Mouse (Mus musculus): ENCODE data around the gene Plekha7. TPM values are rescaled to one million over a fixed set of nuclear protein-coding genes. Genes with fewer than 3 reads are reported as not detected.

Plekha7 gene
- total RNA-seq, 2 experiments from 2014 or later = 0.95 to 2.3 TPM

GRCm38 (mm10) chr7:116236608-116237007 lies 71.6 kb downstream of the Plekha7 start:
- intact Hi-C loops (cut with DNase I; ENCODE audit: low total_unique reads) = no loop called here
- DNase-seq = no peak

DNA sequence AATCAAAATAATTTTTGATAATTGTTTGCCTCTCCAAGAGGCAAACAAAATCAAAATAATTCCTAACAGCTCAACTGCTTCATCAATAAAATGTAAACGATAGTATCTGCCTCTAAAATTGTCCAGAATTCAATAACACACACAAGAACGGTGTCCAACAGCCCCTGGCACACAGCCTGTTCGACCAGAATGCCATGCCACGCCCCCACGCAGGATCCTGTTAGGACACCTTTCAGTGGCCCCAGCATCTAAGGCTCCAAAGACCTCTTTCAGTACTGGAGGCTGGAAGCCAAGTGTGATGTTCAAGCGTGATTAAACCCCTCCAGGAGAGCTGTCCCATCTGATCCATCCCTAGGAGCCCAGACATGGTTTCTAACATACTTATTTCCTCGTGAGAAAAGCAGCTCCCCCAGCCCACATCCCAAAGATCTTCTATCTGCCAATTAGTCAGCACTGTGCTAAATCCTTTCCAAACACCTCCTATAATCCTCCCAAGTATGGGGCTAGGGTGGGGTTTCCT lies 73.8 kb downstream of the Plekha7 start:
- intact Hi-C loops (cut with DNase I; ENCODE audit: low total_unique reads) = no loop called here
- no peak for DNase-seq

GRCm38 (mm10) chr7:116230811-116231609 lies 77.2 kb downstream of the Plekha7 start:
- intact Hi-C loops (cut with DNase I; ENCODE audit: low total_unique reads) = no loop called here
- DNase-seq = no peak

GRCm38 (mm10) chr7:116226877-116227282 lies 81.3 kb downstream of the Plekha7 start:
- intact Hi-C loops (cut with DNase I; ENCODE audit: low total_unique reads) = no loop called here
- peak; percentile 32 for DNase-seq

GRCm38 (mm10) chr7:116226316-116226715 lies 81.9 kb downstream of the Plekha7 start:
- DNase-seq = no peak
- intact Hi-C loops (cut with DNase I; ENCODE audit: low total_unique reads) = no loop called here

DNA sequence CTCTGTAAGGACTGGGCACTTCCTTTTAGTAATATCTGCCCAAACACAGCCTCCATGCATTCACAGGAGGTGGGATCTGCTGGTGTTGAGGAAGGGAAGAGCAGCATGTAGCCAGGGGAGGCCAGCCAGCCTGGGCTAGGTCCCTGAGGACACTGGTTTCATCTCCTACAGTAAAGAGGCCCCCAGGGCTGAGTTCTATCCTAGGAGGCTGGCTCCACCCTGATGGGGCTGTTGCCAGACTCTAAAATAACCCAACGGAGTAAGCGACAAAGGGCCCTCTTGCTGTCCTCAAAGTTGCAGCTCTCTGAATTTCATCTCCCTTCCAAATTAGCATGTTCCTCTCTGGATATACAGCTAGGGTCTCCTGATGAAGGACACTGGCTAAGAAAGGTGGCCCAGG lies 83.6 kb downstream of the Plekha7 start:
- intact Hi-C loops (cut with DNase I; ENCODE audit: low total_unique reads) = no loop called here
- no peak for DNase-seq

DNA sequence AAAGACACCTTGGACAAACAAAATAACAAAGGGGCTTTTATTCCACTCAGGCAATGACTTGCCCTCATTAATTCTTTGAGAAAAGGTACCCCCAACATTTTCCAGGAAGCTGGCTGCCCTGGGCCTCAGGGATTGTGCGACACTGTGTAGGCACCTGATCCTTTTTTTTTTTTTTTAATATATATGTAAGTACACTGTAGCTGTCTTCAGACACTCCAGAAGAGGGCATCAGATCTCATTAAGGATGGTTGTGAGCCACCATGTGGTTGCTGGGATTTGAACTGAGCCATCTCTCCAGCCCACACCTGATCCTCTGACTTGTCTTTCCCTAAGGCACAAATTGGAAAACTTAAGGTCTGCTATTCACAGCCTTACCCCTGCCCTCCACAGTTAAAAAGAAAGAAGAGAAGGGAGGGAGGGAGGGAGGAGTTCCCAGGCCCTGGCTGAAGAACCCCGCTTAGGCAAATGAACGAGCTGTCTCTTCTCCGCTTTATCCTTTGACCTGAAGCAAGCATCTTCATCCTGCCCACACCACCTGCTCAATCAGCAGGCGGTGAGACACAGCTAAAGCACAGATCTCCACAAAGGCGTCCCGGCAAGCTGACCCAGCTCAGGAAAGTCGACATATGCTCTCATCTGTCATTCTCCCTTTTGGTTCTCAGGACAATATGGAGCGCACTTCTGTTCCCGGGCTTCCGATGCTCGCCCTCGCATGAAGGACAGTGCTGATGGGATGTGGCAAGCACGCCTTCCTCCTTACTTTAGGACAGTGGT lies 85.0 kb downstream of the Plekha7 start:
- intact Hi-C loops (cut with DNase I; ENCODE audit: low total_unique reads) = no loop called here
- no peak for DNase-seq

DNA sequence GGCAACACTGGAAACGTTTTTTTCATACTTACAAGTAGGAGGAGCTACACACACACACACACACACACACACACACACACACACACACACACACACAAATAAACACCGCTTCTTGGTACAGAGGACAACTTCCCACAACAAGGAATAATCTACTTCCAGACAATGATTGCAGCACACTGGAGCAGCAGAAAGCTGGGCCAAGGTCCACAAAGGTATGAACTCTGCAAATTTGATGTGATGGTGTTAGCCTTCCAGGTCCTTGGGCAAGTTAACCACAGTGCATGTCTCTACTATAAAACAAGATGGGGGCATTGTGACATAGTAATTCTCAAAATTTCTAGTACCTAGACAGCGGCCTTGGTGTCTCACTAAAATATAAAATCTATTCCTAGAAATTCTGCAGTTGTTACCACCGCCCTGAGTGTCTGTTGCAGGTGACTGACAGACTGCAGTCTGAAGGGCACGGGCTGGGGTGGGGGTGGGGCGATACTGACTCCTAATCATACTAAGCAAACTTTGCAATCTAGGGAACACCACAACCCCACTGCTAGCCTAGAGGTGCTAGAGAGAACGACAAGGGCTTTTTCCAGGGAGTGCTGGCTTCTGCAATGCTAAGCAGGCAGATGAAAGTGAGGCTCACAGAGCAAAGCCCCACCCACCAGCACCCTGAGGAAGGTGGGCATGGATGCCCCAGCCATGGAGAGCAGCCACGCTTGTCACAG lies 85.7 kb downstream of the Plekha7 start:
- intact Hi-C loops (cut with DNase I; ENCODE audit: low total_unique reads) = no loop called here
- DNase-seq = no peak

DNA sequence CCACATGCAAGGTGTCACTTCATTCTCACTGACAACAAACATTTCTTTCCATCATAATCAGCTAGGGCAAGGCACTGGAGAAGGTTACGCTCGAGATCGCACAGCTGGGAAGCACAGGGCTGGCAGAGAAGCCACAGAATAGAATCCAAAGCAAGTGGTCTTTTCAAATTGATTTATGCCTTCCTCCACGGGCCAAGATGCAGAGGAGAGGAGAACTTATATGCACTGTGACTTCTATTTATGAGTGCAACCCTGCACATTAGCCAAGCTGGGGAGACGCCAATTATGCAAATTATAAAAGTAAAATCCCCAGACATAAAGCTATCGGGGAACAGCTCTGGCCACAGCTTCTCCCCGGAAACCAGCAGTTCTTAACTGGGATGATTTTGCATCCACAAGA lies 86.3 kb downstream of the Plekha7 start:
- no peak for DNase-seq
- intact Hi-C loops (cut with DNase I; ENCODE audit: low total_unique reads) = no loop called here

DNA sequence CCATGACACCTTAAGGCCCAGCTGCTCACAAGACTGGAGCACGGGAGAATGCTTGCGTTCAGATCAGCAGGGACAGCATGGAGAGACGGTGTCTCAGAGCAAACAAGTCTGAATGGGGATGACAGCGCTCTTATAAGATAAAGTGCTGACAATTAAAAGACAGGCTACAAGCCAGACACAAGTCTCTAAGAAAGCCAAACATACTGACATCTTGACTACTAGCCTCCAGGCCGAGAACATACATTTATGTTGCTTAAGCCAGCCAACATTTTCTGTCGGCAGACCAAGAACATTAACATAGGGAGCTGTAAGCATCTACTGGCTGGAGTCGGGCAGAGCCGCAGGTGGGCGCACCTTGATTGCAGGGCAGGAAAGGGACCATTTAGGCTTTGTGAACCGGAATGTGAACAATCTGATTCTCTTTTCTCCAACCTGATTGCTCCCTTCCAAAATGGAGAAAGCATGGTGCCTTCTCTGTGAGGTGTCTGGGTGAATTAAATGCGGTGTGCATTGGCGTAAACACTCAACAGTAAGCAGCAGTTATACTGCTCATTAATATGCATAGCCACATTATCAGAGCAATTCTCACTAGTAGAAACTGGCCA lies 88.0 kb downstream of the Plekha7 start:
- no peak for DNase-seq
- intact Hi-C loops (cut with DNase I; ENCODE audit: low total_unique reads) = no loop called here

DNA sequence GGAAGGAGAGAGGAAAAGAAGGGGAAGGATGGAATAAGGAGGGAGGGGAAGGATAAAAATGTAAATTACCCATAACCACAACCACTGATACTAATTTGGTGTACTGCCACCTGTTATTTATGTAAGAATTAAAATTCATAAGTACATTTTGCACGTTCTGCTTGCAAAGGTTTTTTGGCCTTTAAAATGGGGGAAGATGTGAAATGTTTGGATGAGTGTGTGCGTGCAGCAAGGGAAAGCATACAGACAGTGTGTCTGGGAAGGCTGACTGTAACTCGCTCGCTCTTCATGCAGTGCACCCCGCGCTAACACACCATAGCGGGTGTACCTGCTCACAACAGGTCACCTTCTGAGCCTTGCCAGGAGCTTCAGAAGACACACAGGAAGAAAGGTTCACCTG lies 90.4 kb downstream of the Plekha7 start:
- no peak for DNase-seq
- intact Hi-C loops (cut with DNase I; ENCODE audit: low total_unique reads) = no loop called here

- intact Hi-C loops (cut with DNase I; ENCODE audit: low total_unique reads) = no loop called here
- DNase-seq = no peak
These were observed 96.3 kb downstream of the Plekha7 start for GRCm38 (mm10) chr7:116211904-116212303.

- DNase-seq = no peak
- intact Hi-C loops (cut with DNase I; ENCODE audit: low total_unique reads) = no loop called here
These were observed 98.1 kb downstream of the Plekha7 start for GRCm38 (mm10) chr7:116209926-116210631.

DNA sequence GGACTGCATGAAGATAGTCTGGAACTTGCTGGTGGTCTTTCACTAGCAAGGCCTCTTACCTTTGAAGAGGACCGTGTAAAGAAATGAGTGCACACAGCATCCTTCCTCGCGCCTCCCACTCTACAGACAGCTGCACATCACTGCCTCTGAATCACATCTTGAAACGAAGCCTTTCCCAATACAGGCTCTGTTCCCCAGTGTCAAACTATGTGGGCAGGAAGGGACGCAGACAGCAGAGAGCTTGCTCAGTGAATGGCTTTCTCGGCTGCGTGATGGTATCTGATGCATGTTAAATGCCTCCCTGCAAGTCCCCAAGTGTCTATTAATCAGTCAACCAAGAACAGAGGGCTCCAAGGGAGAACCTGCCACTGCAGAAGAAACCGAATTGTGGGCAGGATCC lies 99.3 kb downstream of the Plekha7 start:
- no peak for DNase-seq
- intact Hi-C loops (cut with DNase I; ENCODE audit: low total_unique reads) = no loop called here

DNA sequence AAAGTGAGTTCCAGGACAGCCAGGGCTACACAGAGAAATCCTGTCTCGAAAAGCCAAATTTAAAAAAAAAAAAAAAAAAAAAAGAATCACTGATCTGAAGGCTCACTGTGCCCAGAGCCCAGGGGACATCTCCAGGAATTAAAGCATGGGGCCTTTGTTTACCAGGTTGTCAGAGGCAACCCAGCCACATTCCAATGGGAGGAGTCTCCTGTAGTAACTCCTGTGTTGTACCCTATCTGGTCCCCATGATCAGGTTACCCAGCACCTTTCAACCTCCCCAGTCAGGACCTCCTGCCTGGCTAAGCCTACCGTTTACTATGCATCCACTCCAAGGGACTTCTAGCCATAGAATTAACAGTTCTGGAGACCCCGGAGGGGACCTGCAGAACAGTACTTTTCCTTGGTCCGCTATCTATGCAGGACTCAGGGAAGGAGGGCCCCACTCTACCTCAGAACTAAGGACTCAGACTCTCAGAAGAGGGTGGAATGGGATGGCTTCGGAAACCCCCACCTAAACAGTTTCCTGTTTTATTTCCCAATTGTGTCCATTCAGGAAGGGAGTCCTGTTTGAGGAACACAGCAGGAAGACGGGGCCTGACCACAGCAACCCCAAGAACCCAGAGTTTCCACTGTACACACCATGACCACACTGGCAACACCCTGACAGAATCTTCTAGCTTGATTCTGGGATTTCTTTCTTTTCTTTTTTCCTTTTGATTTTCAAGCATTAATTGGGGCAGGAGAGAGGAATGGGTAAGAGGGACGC lies 101.2 kb downstream of the Plekha7 start:
- intact Hi-C loops (cut with DNase I; ENCODE audit: low total_unique reads) = no loop called here
- DNase-seq = no peak

DNA sequence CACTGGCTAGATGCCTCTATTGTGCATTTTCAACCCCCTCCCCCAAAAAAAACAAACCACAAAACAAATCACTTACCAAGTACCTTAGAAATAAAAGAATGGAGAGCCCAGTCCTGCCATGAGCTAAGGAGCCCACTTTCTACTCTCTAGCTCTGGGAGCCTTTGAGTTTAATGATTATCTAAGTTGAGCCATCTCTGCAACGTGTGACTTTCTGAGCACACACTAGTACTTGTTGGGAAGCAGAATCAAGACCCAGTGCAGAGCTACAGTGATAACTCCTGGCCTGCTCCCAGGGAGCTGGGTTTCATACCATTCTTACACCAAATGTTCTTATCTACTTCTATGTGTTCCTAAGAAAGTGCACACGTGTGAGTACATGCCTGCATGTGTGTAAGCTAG lies 102.7 kb downstream of the Plekha7 start:
- DNase-seq = no peak
- intact Hi-C loops (cut with DNase I; ENCODE audit: low total_unique reads) = no loop called here

- DNase-seq = no peak
- intact Hi-C loops (cut with DNase I; ENCODE audit: low total_unique reads) = no loop called here
These were observed 106.0 kb downstream of the Plekha7 start for GRCm38 (mm10) chr7:116202033-116202681.

DNA sequence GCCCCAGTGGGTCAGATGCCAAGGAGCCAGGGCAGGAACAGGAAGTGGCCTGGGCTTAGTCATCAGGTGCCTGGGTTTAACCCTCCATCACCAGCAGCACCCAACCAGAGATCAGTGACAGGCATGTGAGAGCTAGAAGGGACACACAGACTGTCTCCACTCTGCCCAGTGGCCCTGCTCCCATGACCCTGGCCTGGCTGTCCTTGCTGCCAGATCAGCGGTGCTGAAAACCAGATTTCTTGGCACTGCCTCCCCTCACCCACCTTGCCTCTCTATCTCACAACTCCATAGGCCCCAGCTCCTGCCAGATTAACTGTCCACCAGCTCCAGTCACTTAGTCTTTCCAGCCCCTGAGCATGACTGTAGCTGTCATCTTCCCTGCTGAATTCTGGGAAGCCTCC lies 107.2 kb downstream of the Plekha7 start:
- intact Hi-C loops (cut with DNase I; ENCODE audit: low total_unique reads) = no loop called here
- DNase-seq = no peak
